Mouse (Mus musculus) naive thymus-derived CD4-positive, alpha-beta T cell, adult 2 months (primary cell): Measurements from ENCODE around the gene Proca1.
A peak's percentile ranks its signal among the peaks of the same experiment; 100 is the strongest.

ENCODE experiments used
- DNase-seq: peaks from one replicate; pipeline ENCODE4 v3.0.0-alpha.2; 2011; ENCODE audit warnings: low read depth

Proca1 gene

GRCm38 (mm10) chr11:78166161-78166560 is 27.0 kb upstream of the Proca1 start:
- no peak for DNase-seq

- no peak for DNase-seq
Measured at GRCm38 (mm10) chr11:78166640-78167039, 26.6 kb upstream of the Proca1 start.

GRCm38 (mm10) chr11:78167257-78167959 is 25.8 kb upstream of the Proca1 start:
- DNase-seq: no peak

GRCm38 (mm10) chr11:78168541-78169468 is 24.4 kb upstream of the Proca1 start:
- DNase-seq: peak; percentile 83

- DNase-seq: no peak
Measured at GRCm38 (mm10) chr11:78170306-78170705, 22.9 kb upstream of the Proca1 start.

- peak; percentile 52 for DNase-seq
Measured at GRCm38 (mm10) chr11:78171328-78171727, 21.9 kb upstream of the Proca1 start.

GRCm38 (mm10) chr11:78172034-78172747 is 21.0 kb upstream of the Proca1 start:
- no peak for DNase-seq

- DNase-seq: no peak
Measured at GRCm38 (mm10) chr11:78172748-78173383, 20.3 kb upstream of the Proca1 start.

- DNase-seq: no peak
Measured at GRCm38 (mm10) chr11:78174506-78174905, 18.7 kb upstream of the Proca1 start.

GRCm38 (mm10) chr11:78175771-78176401 is 17.3 kb upstream of the Proca1 start:
- no peak for DNase-seq

- peak; percentile 96 for DNase-seq
Measured at GRCm38 (mm10) chr11:78176402-78176862, 16.8 kb upstream of the Proca1 start, which contains the start of the genes Nek8 and Tlcd1. Gene Nek8 (minus strand): TSS chr11:78176675. Gene Tlcd1 (plus strand): TSS chr11:78176711.

GRCm38 (mm10) chr11:78176905-78177331 is 16.3 kb upstream of the Proca1 start:
- peak; percentile 70 for DNase-seq

GRCm38 (mm10) chr11:78177437-78177836 is 15.8 kb upstream of the Proca1 start:
- no peak for DNase-seq

- peak; percentile 94 for DNase-seq
Measured at GRCm38 (mm10) chr11:78177903-78178858, 15.0 kb upstream of the Proca1 start.

GRCm38 (mm10) chr11:78178859-78179437 is 14.2 kb upstream of the Proca1 start:
- peak; percentile 54 for DNase-seq

GRCm38 (mm10) chr11:78179438-78179999 is 13.7 kb upstream of the Proca1 start:
- no peak for DNase-seq

GRCm38 (mm10) chr11:78180081-78180761 is 13.0 kb upstream of the Proca1 start:
- DNase-seq: no peak

- DNase-seq: no peak
Measured at GRCm38 (mm10) chr11:78181830-78182357, 11.3 kb upstream of the Proca1 start.
